Mouse (Mus musculus) gastrocnemius, postnatal 25 days (tissue): ENCODE results near the gene Pole4. TPM values are rescaled to one million over a fixed set of nuclear protein-coding genes. Genes with fewer than 3 reads are reported as not detected.
"Not testable (repeated sequence)": the region's sequence is repeated elsewhere in the genome, so short reads cannot be mapped to it uniquely, and the experiment has no call there.

Experiments
- DNase-seq: peaks from one replicate; pipeline ENCODE4 v3.0.0; 2022
- total RNA-seq, 2 experiments: library from RNA; stranded (reverse); gene quantifications; 1 replicate in 1 of 2; 2 replicates in 1 of 2; pipeline ENCODE4 v1.2.3; 2021

Pole4 gene
- total RNA-seq, 2 experiments from 2014 or later, result 17.2 to 19.3 TPM

- no peak for DNase-seq
Observed at GRCm38 (mm10) chr6:82715253-82715652, 10.1 kb upstream of the Pole4 start.

GRCm38 (mm10) chr6:82714841-82715240 is 9.7 kb upstream of the Pole4 start:
- DNase-seq, result no peak

GRCm38 (mm10) chr6:82714243-82714642 is 9.1 kb upstream of the Pole4 start:
- peak; percentile 29 for DNase-seq

- DNase-seq, result no peak
Observed at GRCm38 (mm10) chr6:82707742-82708141, 2.6 kb upstream of the Pole4 start.

GRCm38 (mm10) chr6:82707241-82707640 is 2.1 kb upstream of the Pole4 start:
- no peak for DNase-seq

- no peak for DNase-seq
Observed at GRCm38 (mm10) chr6:82703710-82704109, 1.5 kb downstream of the Pole4 start.

- peak; percentile 62 for DNase-seq
Observed at GRCm38 (mm10) chr6:82702593-82703017, 2.6 kb downstream of the Pole4 start.

GRCm38 (mm10) chr6:82701296-82701695 is 3.9 kb downstream of the Pole4 start:
- DNase-seq, result no peak

- DNase-seq, result no peak
Observed at GRCm38 (mm10) chr6:82699831-82700230, 5.3 kb downstream of the Pole4 start.

GRCm38 (mm10) chr6:82696736-82697135 is 8.4 kb downstream of the Pole4 start:
- no peak for DNase-seq

GRCm38 (mm10) chr6:82694668-82695067 is 10.5 kb downstream of the Pole4 start:
- no peak for DNase-seq

- DNase-seq, result no peak
Observed at GRCm38 (mm10) chr6:82689474-82689873, 15.7 kb downstream of the Pole4 start.

- not testable (repeated sequence) for DNase-seq
Observed at GRCm38 (mm10) chr6:82688586-82688985, 16.6 kb downstream of the Pole4 start.

GRCm38 (mm10) chr6:82684136-82684535 is 21.0 kb downstream of the Pole4 start:
- no peak for DNase-seq

- DNase-seq, result not testable (repeated sequence)
Observed at GRCm38 (mm10) chr6:82679286-82679685, 25.9 kb downstream of the Pole4 start.

GRCm38 (mm10) chr6:82677629-82678028 is 27.5 kb downstream of the Pole4 start:
- not testable (repeated sequence) for DNase-seq

GRCm38 (mm10) chr6:82666480-82666879 is 38.7 kb downstream of the Pole4 start:
- no peak for DNase-seq

- no peak for DNase-seq
Observed at GRCm38 (mm10) chr6:82653169-82653525, 52.0 kb downstream of the Pole4 start.

- DNase-seq, result peak; percentile 93
Observed at GRCm38 (mm10) chr6:82652521-82653168, 52.5 kb downstream of the Pole4 start.

- DNase-seq, result no peak
Observed at GRCm38 (mm10) chr6:82649096-82649495, 56.1 kb downstream of the Pole4 start.

- DNase-seq, result no peak
Observed at GRCm38 (mm10) chr6:82647940-82648655, 57.1 kb downstream of the Pole4 start.

GRCm38 (mm10) chr6:82647001-82647400 is 58.2 kb downstream of the Pole4 start:
- no peak for DNase-seq

- no peak for DNase-seq
Observed at GRCm38 (mm10) chr6:82640046-82640445, 65.1 kb downstream of the Pole4 start.

- DNase-seq, result not testable (repeated sequence)
Observed at GRCm38 (mm10) chr6:82625331-82625730, 79.8 kb downstream of the Pole4 start.
